ENCODE assay signal across 22 mouse cellular contexts in the genomic region with DNA sequence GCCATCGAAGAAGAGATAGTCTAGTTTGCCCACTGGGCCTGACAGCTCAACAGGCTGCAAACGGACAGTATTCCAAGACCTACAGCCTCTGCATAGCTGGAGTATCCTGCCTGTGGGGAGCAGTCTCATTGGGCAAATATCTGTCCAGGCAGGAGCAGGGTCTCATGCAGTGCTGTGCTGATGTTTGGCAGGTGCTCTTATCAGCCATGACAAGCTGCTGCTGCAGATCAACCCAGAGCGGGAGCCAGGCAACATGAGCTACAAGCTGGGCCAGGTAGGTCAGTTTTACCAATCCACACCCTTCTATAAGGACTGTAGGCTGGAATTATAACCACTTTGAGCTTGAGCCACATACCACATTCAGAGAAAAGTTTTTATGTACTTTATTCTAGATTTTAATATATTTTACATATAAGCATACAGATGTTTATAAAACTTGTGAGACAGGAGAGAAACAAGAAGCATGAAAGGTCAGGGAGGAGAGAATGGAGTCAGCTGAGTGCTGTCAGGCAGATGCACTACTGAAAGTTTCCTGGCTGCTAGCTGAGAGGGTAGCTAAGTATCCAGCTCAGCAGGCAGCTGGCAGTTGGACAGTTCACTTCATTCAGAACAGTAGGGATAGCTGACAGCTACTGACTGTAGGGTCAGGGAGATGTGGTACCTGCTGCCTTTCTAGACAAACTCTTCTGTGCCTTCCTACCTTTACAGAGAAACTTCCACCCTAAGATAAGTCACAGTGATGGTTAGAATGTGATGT. TPM values are rescaled to one million over a fixed set of nuclear protein-coding genes. Genes with fewer than 3 reads are reported as not detected.
DNase-seq lines count a peak whose midpoint lies in the region; ATAC-seq lines count a peak whose summit lies in the region.
"Had no signal": no experiment of that assay in that cellular context is flagged by ENCODE, and none has a peak within 500 bp of the region (broad histone marks: within the 10 kb centered on the region; RNA-seq: fewer than 3 reads in every experiment).

No protein-coding gene starts in this region.

- no peaks in the 10 kb centered on the region for H3K9me3 ChIP-seq in intestine, embryonic 16.5 days (ENCODE audit: control insufficient read depth, low read length)
- no peaks in the 10 kb centered on the region for H3K9me3 ChIP-seq in intestine, embryonic 15.5 days
- no peaks in the 10 kb centered on the region for H3K9me3 ChIP-seq in liver, embryonic 12.5 days (replicated peaks)
- H3K9me3 ChIP-seq: embryonic facial prominence, embryonic 12.5 days; G1E; limb, embryonic 15.5 days; megakaryocyte, embryonic 14.5 days; midbrain, embryonic 15.5 days had no signal

- no peaks in the 10 kb centered on the region for H3K4me1 ChIP-seq in intestine, embryonic 16.5 days (ENCODE audit: control insufficient read depth, insufficient read depth, low read length)
- H3K4me1 ChIP-seq in intestine, embryonic 15.5 days (replicated peaks), result no peaks in the 10 kb centered on the region
- peaks cover 33% of the 10 kb centered on the region for H3K4me1 ChIP-seq in liver, embryonic 12.5 days
- H3K4me1 ChIP-seq: embryonic facial prominence, embryonic 12.5 days; limb, embryonic 15.5 days; midbrain, embryonic 15.5 days had no signal

- H3K4me2 ChIP-seq in intestine, embryonic 16.5 days (ENCODE audit: low read depth, low read length), result no peak overlapping the region
- no peak overlapping the region for H3K4me2 ChIP-seq in intestine, embryonic 15.5 days (replicated peaks)
- H3K4me2 ChIP-seq in liver, embryonic 12.5 days, result peak overlapping the region; percentile 8
- H3K4me2 ChIP-seq: embryonic facial prominence, embryonic 12.5 days; limb, embryonic 15.5 days; midbrain, embryonic 15.5 days had no signal

- H3K9ac ChIP-seq in intestine, embryonic 16.5 days (ENCODE audit: low read depth, low read length), result no peak overlapping the region
- no peak overlapping the region for H3K9ac ChIP-seq in intestine, embryonic 15.5 days
- H3K9ac ChIP-seq in liver, embryonic 12.5 days, result peak overlapping the region; percentile 46; the same call in 1 of the 2 replicates
- H3K9ac ChIP-seq: embryonic facial prominence, embryonic 12.5 days; limb, embryonic 15.5 days; midbrain, embryonic 15.5 days had no signal

- no peak overlapping the region for H3K4me3 ChIP-seq in intestine, embryonic 16.5 days (ENCODE audit: low read length)
- H3K4me3 ChIP-seq in intestine, embryonic 15.5 days (replicated peaks), result no peak overlapping the region
- no peak overlapping the region for H3K4me3 ChIP-seq in liver, embryonic 12.5 days
- H3K4me3 ChIP-seq: embryonic facial prominence, embryonic 12.5 days; limb, embryonic 15.5 days; megakaryocyte, embryonic 14.5 days; midbrain, embryonic 15.5 days; myocyte had no signal

- no peak overlapping the region for H3K27ac ChIP-seq in intestine, embryonic 16.5 days (ENCODE audit: low read length)
- no peak overlapping the region for H3K27ac ChIP-seq in intestine, embryonic 15.5 days
- H3K27ac ChIP-seq in liver, embryonic 12.5 days, result peak overlapping the region; percentile 84
- H3K27ac ChIP-seq: embryonic facial prominence, embryonic 12.5 days; limb, embryonic 15.5 days; midbrain, embryonic 15.5 days had no signal

- 89% methylated on average over 3 of the region's 3 CpGs for WGBS in intestine, embryonic 16.5 days
- WGBS in intestine, embryonic 15.5 days, result 85% methylated on average over 3 of the region's 3 CpGs
- 53% methylated on average over 3 of the region's 3 CpGs for WGBS in liver, embryonic 12.5 days (ENCODE audit: insufficient replicate concordance)

- 0 out of 2 replicates have a peak, but pooled peaks have one; percentile 28 for ATAC-seq in intestine, embryonic 16.5 days
- no peak; the same call in 1 of the 2 replicates for ATAC-seq in intestine, embryonic 15.5 days
- peak; percentile 99 for ATAC-seq in liver, embryonic 12.5 days
- ATAC-seq in megakaryocyte-erythroid progenitor cell, adult 5-6 weeks (replicated peaks; ENCODE audit: low FRiP score, low TSS enrichment, poor library complexity, severe bottlenecking), result peak; percentile 86
- ATAC-seq: forebrain, embryonic 16.5 days; lung, postnatal 0 days; midbrain, embryonic 15.5 days had no signal

- no peaks in the 10 kb centered on the region for H3K27me3 ChIP-seq in intestine, embryonic 16.5 days (replicated peaks; ENCODE audit: control insufficient read depth, insufficient read depth, low read length)
- no peaks in the 10 kb centered on the region for H3K27me3 ChIP-seq in intestine, embryonic 15.5 days (replicated peaks)
- H3K27me3 ChIP-seq in liver, embryonic 12.5 days (replicated peaks), result no peaks in the 10 kb centered on the region
- H3K27me3 ChIP-seq: embryonic facial prominence, embryonic 12.5 days; limb, embryonic 15.5 days; megakaryocyte, embryonic 14.5 days; midbrain, embryonic 15.5 days had no signal

- H3K36me3 ChIP-seq in intestine, embryonic 16.5 days (ENCODE audit: control insufficient read depth, insufficient read depth, low read length), result peaks cover 6% of the 10 kb centered on the region; the same call in 1 of the 2 replicates
- H3K36me3 ChIP-seq in intestine, embryonic 15.5 days, result peaks cover 20% of the 10 kb centered on the region
- H3K36me3 ChIP-seq in liver, embryonic 12.5 days, result peaks cover 96% of the 10 kb centered on the region

- intact Hi-C loops in left cerebral cortex, postnatal 14 days (cut with DNase I), result no loop called here

- DNase-seq in c-Kit-positive CD71-positive TER-119-negative erythroid progenitor cells, embryonic 14.5 days (ENCODE audit: low read depth), result peak; percentile 51
- DNase-seq in left cerebral cortex, adult 8-10 months (ENCODE audit: low spot score in 2 of 2), result no peak
- no peak for DNase-seq in adrenal gland, adult 2 months
- no peak for DNase-seq in left cerebral cortex, postnatal 14 days (ENCODE audit: low spot score in 2 of 2)
- DNase-seq: adrenal gland, postnatal 36 days; cerebellum, adult 9-11 months; gastrocnemius, postnatal 25 days; kidney, adult 8-10 months; kidney, postnatal 25 days; thymus, postnatal 4 days had no signal

RNA-seq across cellular contexts. Expression of a gene that starts 10.9 kb away (rescaled TPM):
- polyA plus RNA-seq in intestine, embryonic 16.5 days (2015; fragmentation: Nextera tagmentation; extraction: Ambion mirVana), result 0.35 and 0.56 TPM in 2 replicates
- 0.55 and 0.64 TPM in 2 replicates for polyA plus RNA-seq in intestine, embryonic 15.5 days (2015; fragmentation: Nextera tagmentation; extraction: Ambion mirVana)
- 0.18 and 0.69 TPM in 2 replicates for polyA plus RNA-seq in liver, embryonic 12.5 days (2016; fragmentation: Nextera tagmentation; extraction: Ambion mirVana)
- total RNA-seq in megakaryocyte-erythroid progenitor cell, adult 5-6 weeks (2014; fragmentation: Nextera tagmentation), result 2.9 and 4.5 TPM in 2 replicates
- total RNA-seq in megakaryocyte-erythroid progenitor cell, adult 5-6 weeks (2017), result 0.38 TPM in 1 of 2 replicates, not detected in the other
- 1 to 10 TPM; 3.9 to 6.6 (median 4.1) TPM for total RNA-seq in left cerebral cortex, adult 8-10 months (2022)
- 1 to 10 TPM in 1 of 2 experiments, under 1 TPM in 1; 0.45 to 2.6 TPM for total RNA-seq in adrenal gland, adult 2 months (2021)
- 3.6 and 4.0 TPM in 2 replicates for polyA plus RNA-seq in adrenal gland, adult 2 months (2012; rRNA removed)
- 10 to 100 TPM; 10.1 to 10.3 TPM for total RNA-seq in left cerebral cortex, postnatal 14 days (2021)
- polyA plus RNA-seq: myocyte had no signal

RNA-seq across cellular contexts. Expression of a gene that starts 52.4 kb away (rescaled TPM):
- 12.9 and 13.9 TPM in 2 replicates for polyA plus RNA-seq in intestine, embryonic 16.5 days (2015; fragmentation: Nextera tagmentation; extraction: Ambion mirVana)
- 16.6 and 17.3 TPM in 2 replicates for polyA plus RNA-seq in intestine, embryonic 15.5 days (2015; fragmentation: Nextera tagmentation; extraction: Ambion mirVana)
- 30.1 and 31.7 TPM in 2 replicates for polyA plus RNA-seq in liver, embryonic 12.5 days (2016; fragmentation: Nextera tagmentation; extraction: Ambion mirVana)
- 40.7 and 47.4 TPM in 2 replicates for total RNA-seq in megakaryocyte-erythroid progenitor cell, adult 5-6 weeks (2014; fragmentation: Nextera tagmentation)
- 30.6 and 38.2 TPM in 2 replicates for total RNA-seq in megakaryocyte-erythroid progenitor cell, adult 5-6 weeks (2017)
- 10 to 100 TPM; 43.3 to 59.1 (median 45.4) TPM for total RNA-seq in left cerebral cortex, adult 8-10 months (2022)
- 10 to 100 TPM; 15.0 to 25.8 TPM for total RNA-seq in adrenal gland, adult 2 months (2021)
- polyA plus RNA-seq in adrenal gland, adult 2 months (2012; rRNA removed), result 34.7 and 39.2 TPM in 2 replicates
- total RNA-seq in left cerebral cortex, postnatal 14 days (2021), result 10 to 100 TPM; 56.0 to 65.8 TPM
